Mouse (Mus musculus) NIH3T3 (cell line): Measurements from ENCODE around the gene Sf3a3.

Experiments
- DNase-seq: peaks from one replicate; pipeline ENCODE4 v3.0.0-alpha.2; 2012; ENCODE audit warnings: low read depth

Sf3a3 gene

DNA sequence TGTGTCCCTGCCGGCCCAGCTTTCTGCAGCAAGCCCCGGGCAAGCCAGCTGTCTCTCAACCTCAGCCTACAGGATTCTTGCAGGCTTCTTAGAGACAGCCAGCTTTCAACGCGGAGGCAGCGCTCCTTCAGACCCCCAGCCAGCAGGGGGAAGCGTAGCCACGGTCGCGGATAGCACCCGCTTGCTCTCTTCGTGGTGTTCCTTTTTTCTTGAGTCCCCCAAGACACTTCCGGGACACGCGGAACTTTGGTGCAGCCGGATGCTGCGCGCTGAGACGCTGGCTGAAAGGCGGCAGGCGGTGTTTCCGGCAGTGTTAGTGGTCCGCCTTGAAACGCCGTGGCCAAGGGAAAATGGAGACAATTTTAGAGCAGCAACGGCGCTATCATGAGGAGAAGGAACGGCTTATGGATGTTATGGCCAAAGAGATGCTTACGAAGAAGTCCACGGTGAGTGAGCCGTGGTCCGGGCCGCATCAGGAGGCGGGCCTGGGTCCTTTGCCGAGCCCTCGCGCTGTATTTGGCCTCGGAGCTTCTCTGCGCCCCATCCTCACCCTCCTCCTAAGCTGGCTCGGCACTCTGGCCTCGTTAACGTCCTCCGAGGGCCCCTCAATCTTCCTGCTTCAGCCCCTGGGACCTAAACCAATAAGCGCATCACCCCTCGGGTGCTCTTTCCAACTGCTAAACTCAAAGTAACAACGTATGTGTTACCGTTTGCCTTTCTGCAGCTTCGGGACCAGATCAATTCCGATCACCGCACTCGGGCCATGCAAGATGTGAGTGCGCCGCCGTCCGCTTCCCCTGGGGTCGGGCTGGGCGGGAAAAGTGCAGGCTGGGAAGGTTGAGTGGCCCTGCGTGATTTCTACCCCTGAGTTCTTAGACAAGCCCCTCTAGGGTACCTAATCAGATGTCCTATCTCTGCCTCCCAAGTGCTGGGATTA, at the start of gene Sf3a3:
Gene Sf3a3, plus strand, starts transcription at position 232 of the 937 bp plus-strand sequence.
- DNase-seq, result peak; percentile 99

DNA sequence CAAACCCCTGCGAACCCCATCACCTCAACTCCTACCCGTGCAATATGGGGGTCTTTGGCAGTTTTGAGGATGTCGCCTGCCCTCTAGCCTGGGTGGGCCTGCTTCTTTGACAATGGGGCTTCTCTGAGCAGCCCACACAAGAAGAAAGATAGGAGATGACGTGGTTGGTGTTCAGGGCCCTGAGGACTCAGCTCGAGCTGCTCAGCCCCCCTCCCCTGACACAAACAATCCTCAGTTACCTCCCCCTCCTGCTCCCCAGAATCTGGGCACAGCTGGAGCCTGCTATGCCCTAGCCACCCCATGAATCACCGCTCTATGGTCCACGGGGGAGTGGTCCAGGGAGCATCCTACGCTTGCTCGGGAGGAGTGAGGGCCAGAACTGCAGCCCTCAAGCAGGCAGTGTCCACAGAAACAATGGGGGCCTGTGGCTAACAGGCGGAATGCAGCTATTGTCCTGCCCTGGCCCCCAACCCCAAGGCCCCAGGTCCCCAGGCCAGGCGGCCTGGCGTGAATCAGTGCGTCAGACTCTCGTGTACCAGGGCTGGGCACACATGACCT, 47.0 kb upstream of the Sf3a3 start:
- DNase-seq, result no peak

DNA sequence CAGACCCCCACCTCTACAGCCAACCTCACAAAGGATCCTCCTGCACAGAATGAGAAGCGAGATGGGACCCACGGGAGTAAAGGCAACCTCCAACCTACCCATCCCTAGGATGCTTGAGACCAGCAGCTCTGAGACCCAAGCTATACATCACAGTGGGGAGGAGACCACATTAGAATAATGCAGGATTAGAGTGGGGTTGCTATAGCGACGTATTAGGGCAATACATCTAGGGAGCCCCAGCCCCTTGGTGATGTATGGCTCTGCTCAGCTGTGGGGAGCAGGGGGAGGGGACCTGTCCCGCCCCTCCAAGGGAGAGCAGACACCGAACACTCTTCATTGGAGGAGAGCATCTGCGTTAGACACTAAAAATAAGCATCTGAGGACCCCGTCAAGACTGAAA, 46.5 kb upstream of the Sf3a3 start:
- no peak for DNase-seq

DNA sequence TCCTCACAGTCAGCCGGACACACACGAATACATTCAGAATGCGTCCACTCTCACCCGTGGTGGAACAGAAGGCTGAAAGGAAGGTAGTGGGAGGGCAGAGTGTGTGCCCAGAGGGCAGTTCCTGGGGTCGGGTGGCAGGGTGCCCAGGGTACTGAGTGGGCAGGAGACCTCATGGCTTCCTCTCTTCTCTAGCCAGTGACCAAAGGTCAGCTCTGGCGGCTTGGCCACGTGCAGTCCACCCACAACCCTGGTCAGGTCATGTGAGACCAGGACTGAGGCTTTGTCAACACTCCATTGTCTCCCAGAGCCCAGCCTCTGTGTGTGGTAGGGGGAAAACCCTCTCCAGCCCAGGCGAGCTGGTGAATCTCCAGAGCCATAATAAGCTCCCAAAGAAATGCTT, 44.3 kb upstream of the Sf3a3 start:
- no peak for DNase-seq

DNA sequence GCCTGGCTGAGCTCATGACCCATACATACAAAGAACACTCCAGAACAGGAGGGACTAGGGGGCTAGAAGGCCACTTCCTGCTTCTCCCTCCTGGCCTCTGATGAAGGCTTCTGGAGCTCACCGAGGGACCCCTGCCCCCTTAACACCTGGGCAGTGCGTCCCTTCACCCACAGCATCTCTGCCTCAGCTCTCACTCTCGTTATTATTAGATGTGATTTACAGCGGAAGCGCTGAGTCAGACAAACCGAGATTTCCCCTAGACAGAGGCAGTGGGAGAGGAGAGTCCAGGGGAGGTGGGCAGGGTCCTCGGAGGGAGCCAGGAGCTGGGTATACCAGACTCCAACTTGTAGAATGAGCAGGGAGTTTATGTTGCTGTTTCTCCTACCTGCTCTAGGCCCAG, 43.0 kb upstream of the Sf3a3 start:
- DNase-seq, result no peak

DNA sequence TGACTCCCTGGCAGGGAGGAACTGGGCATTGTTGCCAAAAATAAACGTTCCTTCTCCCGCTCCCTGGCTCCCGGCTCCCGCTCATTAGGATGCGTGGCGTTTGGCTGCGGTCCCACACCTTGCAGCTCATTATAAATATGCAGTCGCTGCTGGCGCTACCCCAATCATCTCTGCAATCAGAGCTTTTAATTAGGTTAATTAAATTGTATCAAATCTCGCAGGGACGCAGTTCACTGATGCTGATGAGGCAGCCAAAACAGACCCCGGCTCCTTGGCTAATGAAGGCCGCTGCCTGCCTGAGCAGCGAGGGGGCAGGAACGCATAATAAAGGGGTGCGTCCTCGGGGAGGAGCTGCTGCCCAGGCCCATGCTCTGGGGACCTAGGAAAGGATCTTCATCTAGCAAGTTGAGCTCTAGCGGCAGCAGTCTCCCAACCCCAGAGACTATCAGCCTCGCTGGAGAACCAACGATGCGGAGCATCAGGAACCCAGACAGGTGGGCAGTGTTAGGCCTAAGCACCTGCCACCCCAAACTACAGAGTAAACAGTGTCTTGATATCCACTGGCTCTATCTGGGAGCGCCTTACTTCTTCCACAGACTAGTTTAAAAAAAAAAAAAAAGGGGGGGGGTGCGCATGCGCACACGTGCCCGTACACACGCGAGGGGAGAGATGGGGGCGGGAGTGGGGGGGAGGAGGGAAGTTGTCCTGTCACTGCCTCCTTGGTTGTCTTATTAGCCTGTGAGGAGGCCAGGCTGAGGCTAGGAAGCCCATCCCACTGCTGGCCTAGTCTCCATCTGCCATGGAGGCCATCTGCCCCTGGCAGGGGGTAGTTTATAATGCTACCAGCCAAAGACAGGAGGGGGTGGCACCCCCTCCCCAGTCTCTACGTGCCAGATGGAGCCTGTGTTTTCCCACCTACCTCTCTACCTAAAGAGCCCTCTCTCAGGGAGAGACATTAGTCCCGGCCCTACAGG, 41.9 kb upstream of the Sf3a3 start:
- DNase-seq, result no peak

DNA sequence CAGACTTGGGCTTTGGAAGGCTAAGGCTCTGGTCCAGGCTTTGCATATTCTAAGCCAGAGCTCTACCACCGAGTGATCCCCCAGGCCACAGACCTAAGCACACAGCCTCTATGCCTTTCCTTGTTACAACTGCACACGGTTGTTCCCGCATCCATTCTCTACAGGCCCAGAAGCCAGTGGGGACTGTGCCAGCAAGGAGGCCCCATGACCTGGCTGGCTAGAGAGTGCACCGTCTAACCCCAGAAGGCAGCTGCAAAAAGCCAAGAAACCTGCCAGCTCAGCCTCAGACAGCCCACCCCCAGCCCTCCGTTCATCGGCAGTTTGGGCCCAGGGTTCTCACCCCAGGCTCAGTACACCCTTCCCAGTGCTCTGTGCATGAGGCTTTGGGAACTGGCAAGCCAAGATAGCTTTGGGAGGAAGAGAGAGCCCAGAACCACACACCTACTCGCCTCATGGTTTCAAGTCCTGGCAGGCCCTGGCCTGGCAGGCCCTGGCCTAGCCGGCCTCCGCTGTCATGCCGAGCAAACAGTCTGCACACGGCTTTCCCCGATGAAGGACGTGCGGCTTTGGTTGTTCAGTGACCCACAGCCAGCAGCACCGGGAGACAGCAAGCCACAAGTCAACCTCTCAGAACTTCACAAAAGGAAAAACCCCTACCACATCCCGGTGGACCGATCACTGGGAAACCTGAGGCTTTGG, 40.1 kb upstream of the Sf3a3 start:
- DNase-seq, result no peak

DNA sequence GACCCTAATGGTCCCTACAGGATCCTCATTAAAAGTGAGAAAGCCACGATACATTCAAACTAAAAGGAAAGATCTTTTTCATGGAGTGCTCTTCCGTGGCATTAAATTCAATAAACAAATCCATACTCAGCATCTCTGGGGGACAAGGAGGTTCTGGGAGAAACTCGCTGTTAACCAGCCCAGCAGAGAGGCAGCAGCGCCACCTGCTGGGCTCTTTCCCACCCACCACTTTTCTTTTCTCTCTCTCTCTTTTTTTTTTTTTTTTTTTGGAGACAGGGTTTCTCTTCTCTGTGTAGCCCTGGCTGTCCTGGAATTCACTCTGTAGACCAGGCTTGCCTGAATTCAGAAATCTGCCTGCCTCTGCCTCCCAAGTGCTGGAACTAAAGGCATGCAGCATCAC, 39.5 kb upstream of the Sf3a3 start:
- peak; percentile 96 for DNase-seq

DNA sequence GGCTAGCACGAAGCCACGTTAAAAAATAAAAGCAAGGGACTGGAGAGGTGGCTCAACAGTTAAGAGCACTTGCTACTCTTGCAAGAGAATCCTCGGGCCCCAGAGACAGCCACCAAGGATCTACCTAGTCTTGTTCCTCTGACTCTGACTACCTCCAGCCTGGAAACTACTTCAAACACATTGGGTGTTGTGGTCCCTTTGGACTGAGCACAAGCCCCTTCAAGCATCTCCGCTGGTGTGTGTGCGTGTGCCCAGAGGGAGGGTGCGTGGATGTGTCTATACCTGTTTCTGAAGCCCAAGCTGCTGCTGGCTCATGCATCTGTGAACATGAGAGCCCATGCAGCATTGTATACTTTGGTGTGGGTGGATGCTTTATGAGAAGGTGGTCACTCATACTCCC, 38.6 kb upstream of the Sf3a3 start:
- DNase-seq, result no peak

DNA sequence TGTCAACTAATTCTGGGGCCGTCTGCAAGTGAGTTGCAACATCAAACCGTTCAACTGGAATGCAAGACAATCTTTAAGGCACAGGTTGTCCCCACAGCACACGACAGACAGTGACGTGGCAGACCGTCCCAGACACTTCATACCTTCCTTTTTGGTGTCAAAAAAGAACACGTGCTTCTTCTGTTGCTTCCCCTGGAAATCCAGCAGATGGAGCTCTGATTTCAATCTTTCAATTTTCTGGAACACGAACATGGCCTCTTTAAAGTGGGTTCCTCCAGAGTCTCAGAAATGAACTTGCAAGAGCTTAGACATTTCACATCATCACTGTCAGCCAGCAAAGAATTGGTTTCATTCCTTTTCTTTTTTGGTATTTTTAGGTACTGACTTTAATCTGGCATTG, 32.3 kb upstream of the Sf3a3 start:
- DNase-seq, result peak; percentile 79

DNA sequence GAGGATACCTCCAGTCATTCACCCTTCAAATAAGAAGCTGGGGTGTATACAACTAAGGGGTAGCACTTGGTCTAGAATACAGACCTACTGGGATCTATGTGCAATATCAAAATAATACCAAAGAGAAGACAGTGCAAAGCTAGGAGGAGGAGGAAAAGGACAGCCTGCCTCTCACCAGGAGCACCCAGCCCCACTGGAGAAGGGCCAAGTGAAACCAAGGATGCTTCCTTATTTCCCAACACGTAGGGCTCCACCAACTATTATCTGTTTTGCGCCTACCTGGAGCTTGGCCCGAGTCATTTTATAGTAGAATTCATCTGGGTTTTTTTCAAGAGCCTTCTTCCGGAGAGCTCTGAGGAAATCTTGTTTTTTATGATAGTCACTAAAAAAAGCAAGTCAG, 31.1 kb upstream of the Sf3a3 start:
- no peak for DNase-seq

DNA sequence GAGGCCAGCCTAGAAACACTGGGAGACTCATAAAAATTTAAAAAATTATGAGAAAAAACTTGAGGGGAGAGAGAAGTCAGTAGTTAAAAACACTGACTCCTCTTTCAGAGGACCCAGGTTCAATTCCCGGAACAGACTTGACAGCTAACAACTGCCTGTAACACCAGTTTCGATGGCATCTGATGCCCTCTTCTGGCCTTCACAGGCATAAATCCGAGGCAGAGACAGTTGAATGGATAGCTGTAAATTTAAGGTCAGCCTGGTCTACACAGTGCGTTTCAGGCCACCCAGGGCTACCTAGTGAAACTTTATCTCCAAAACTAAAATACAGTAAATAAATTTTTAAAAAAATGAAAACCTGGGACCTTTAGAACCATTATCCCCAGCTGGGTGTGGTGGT, 29.6 kb upstream of the Sf3a3 start:
- peak; percentile 45 for DNase-seq

DNA sequence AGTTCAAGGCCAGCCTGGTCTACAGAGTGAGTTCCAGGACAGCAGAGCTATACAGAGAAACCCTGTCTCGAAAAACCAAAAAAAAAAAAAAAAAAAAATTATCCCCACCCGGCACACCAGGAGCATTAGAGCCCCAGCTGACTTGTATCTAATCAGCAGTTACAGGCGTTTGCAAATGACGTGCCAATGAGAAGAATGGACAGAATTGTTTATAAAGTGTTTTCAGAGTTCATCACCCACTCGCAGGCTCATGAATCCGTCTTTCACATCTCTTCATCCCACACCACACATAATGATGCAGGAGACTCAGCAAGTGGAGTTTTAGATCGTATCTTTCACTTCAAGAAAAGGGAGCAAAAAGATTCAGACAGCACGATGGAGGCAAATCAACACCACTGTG, 29.1 kb upstream of the Sf3a3 start:
- no peak for DNase-seq

DNA sequence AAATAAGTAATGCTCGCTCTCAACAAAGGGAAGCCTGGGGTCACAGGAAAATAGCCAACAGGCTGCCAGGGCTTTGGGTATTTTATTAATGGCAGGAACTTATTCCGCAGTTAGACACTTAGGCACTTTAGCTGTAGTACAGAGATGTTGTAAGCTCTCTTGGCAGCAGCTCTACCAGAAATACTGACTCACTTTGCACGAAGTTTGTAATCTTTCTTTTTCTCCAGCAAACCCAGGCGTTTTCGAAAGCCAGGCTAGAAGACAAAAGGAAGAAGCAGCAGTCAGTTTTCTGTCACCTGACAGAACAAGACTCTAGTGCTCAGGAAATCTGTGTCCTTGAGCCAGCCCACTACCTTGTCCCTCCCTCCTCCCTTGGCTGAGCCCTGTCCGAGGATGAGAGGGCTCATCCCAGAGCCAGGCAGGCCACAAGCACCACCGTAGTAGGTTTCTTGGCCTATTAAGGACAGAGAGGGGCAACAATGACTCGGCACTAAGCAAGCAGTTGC, 28.6 kb upstream of the Sf3a3 start:
- DNase-seq, result peak; percentile 91

DNA sequence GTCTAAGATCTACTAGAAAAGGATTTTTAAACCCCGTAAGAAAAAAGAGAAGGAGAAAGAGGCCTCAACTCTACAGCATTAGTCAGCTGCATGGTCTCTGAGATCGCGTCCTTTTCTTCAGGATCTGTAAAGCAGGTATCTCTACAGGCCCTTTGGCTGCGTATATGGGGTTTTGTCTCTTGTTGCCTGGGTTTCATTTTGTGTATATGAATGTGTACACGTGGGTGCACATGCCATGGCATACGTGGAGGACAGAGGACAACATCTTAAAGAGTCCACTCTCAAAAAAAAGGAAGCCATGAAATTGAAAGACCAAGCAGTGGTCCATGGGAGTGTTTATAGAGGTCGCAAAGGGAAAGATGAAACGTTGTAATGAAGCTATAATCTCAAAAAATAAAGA, 23.1 kb upstream of the Sf3a3 start:
- DNase-seq, result no peak

DNA sequence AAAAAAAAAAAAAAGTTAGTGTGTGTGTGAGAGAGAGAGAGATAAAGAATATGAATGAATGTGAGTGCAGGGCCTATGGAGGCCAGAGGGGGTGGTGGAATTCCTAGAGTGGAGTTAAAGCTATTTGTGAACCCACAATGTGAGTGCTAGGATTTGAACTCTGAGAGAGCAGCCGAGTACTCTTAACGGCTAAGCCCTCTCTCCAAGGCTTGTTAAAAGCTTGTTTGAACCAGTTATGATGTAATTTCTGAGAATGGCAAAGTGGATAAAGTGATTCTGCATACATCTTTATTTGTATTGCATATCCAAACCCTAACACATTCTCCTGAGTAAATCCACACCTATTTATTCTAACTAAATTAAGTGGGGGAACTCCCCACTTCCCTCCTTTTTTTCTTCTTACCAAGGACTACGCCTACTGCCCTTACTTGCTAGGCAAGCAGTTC, 22.1 kb upstream of the Sf3a3 start:
- peak; percentile 52 for DNase-seq

DNA sequence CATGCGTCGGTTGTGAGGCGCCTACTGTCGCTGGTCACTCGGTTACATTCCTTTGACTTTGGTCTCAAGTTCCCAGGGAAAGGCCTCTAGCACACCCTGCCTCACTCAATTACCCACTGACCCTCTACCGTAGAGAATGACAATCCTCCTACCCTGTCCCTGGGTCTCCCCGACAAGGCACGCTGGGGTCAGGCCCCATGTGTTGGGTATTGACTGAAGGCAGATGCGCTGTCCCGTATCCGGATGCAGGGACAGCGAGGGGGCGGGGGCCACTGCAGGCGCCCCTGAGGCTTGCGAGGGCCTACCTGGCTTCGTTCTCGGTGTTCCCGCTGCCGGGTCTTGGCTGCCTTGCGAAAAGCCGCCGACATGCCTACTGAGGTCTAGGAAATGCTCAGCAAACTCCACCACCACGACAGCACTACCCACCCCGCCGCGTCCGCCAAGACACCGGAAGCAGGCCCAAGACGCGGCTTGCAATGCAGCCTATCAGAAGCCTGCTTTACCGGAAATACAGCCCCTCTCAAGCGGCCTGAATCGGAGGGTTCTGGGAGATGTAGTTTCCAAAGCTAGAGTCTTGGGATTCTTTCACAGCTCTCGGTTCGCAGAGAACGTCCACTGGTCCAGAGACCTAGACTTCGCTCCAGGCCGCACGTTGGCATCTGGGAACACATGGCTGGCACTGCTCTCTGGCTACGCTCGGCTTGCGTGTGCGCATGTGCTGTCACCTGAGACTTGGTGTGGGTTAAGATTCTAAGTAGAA, 21.3 kb upstream of the Sf3a3 start, which contains the start of gene Utp11:
Gene Utp11, minus strand, starts transcription at position 466 of the 760 bp plus-strand sequence.
- DNase-seq, result peak; percentile 96

DNA sequence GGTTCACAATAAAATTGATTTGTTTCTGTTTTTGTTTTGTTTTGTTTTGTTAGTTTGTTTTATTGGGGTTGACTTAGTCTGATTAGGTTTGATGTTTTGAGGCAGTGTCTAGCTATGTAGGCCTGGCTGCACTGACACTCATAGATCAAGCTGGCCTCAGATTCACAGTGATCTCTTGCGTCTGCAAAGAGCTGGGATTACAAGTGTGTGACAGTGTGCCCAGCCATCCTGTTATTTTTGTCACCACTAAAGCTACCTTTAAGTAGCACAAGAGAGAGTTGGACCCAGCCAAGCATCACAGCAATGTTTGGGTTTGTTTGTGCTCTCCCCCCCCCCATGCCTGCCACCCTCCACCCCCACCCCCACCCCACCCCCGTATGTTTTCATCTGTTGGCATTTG, 20.0 kb upstream of the Sf3a3 start:
- DNase-seq, result no peak

DNA sequence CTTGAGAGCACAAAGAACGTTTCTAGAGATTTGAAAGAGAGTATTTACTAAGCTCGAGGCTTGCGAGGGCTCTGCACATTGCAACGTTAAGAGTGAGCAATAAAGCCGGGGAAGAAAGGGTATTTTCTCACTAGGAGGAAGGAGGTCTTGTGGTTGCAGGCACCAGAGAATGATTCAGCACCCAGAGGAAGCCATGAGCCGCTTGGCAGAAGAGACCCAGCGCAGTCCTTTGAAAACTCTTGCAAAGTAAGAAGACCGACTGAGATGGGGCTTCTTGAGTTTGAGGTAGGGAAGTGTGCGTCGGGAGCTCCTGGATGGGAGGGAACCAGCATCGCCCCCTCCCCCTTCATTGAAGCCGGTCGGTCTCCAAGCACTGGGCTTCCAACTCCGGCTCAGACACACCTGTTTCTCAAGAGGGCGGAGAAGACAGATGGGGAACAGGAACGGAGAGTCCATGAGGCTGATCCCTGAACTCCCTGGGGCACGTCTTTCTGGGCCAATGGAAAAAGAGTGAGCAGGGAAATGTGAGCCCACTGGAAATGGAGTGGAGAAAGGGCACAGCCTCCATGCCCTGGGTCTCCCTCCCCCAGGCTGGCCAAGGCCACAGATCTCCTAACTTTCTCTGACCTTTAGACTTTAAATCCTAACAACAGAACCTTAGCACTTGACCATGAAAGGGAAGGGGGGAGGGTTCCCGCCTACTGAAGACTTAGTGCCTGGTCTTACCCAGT, 18.6 kb upstream of the Sf3a3 start:
- peak; percentile 67 for DNase-seq

DNA sequence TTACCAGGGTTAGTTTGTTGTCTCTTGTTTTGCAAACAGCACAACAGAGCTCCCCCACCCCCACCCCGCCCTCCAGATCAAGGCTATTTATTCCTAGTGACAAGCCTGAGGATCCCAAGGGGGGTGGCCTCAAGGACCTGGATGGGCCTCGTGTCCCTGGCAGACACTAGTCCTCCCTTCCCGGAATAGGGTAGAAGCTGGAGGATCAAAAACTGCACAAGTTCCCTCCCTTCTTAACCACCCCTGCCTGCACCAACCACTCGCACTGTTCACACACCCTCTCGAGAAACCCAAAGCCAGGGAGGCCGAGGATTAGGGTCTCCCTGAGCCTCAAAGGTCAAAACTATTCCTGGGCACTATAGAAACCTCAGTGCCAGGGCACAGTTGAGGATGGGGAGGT, 14.8 kb upstream of the Sf3a3 start:
- no peak for DNase-seq
